Mouse (Mus musculus): ENCODE data around the gene Fkbp5. TPM values are rescaled to one million over a fixed set of nuclear protein-coding genes. Genes with fewer than 3 reads are reported as not detected.

Fkbp5 gene
- polyA plus RNA-seq, 1 experiment: 18.9 TPM

- DNase-seq (ENCODE audit: extremely low spot score in 1 of 2, low spot score in 1 of 2): no peak
Observed at GRCm38 (mm10) chr17:28465968-28466367, 51.4 kb downstream of the Fkbp5 start.

GRCm38 (mm10) chr17:28463701-28464443 lies 53.5 kb downstream of the Fkbp5 start:
- DNase-seq (ENCODE audit: extremely low spot score in 1 of 2, low spot score in 1 of 2): no peak

GRCm38 (mm10) chr17:28460388-28460787 lies 56.9 kb downstream of the Fkbp5 start:
- DNase-seq (ENCODE audit: extremely low spot score in 1 of 2, low spot score in 1 of 2): no peak

- peak in 1 of 2 experiments; percentile 62 for DNase-seq (ENCODE audit: extremely low spot score in 1 of 2, low spot score in 1 of 2)
Observed at GRCm38 (mm10) chr17:28455098-28455497, 62.2 kb downstream of the Fkbp5 start.

GRCm38 (mm10) chr17:28452889-28453288 lies 64.4 kb downstream of the Fkbp5 start:
- DNase-seq (ENCODE audit: extremely low spot score in 1 of 2, low spot score in 1 of 2): no peak

- DNase-seq (ENCODE audit: extremely low spot score in 1 of 2, low spot score in 1 of 2): no peak
Observed at GRCm38 (mm10) chr17:28451914-28452313, 65.4 kb downstream of the Fkbp5 start.

- DNase-seq (ENCODE audit: extremely low spot score in 1 of 2, low spot score in 1 of 2): no peak
Observed at GRCm38 (mm10) chr17:28451487-28451886, 65.8 kb downstream of the Fkbp5 start.

GRCm38 (mm10) chr17:28448225-28448624 lies 69.1 kb downstream of the Fkbp5 start:
- DNase-seq (ENCODE audit: extremely low spot score in 1 of 2, low spot score in 1 of 2): no peak

- DNase-seq (ENCODE audit: extremely low spot score in 1 of 2, low spot score in 1 of 2): peak in 1 of 2 experiments; percentile 17
Observed at GRCm38 (mm10) chr17:28447789-28448188, 69.5 kb downstream of the Fkbp5 start.

GRCm38 (mm10) chr17:28446820-28447168 lies 70.5 kb downstream of the Fkbp5 start:
- DNase-seq (ENCODE audit: extremely low spot score in 1 of 2, low spot score in 1 of 2): no peak

GRCm38 (mm10) chr17:28445886-28446819 lies 71.2 kb downstream of the Fkbp5 start:
- no peak for DNase-seq (ENCODE audit: extremely low spot score in 1 of 2, low spot score in 1 of 2)

GRCm38 (mm10) chr17:28442661-28443060 lies 74.7 kb downstream of the Fkbp5 start:
- DNase-seq (ENCODE audit: extremely low spot score in 1 of 2, low spot score in 1 of 2): no peak

GRCm38 (mm10) chr17:28438342-28439115 lies 78.8 kb downstream of the Fkbp5 start:
- no peak for DNase-seq (ENCODE audit: extremely low spot score in 1 of 2, low spot score in 1 of 2)

GRCm38 (mm10) chr17:28437938-28438337 lies 79.4 kb downstream of the Fkbp5 start:
- no peak for DNase-seq (ENCODE audit: extremely low spot score in 1 of 2, low spot score in 1 of 2)

- no peak for DNase-seq (ENCODE audit: extremely low spot score in 1 of 2, low spot score in 1 of 2)
Observed at GRCm38 (mm10) chr17:28434921-28435485, 82.3 kb downstream of the Fkbp5 start.

- no peak for DNase-seq (ENCODE audit: extremely low spot score in 1 of 2, low spot score in 1 of 2)
Observed at GRCm38 (mm10) chr17:28433029-28433428, 84.3 kb downstream of the Fkbp5 start.

- DNase-seq (ENCODE audit: extremely low spot score in 1 of 2, low spot score in 1 of 2): no peak
Observed at GRCm38 (mm10) chr17:28431931-28432335, 85.4 kb downstream of the Fkbp5 start.

GRCm38 (mm10) chr17:28431038-28431437 lies 86.3 kb downstream of the Fkbp5 start:
- DNase-seq (ENCODE audit: extremely low spot score in 1 of 2, low spot score in 1 of 2): no peak

- no peak for DNase-seq (ENCODE audit: extremely low spot score in 1 of 2, low spot score in 1 of 2)
Observed at GRCm38 (mm10) chr17:28428474-28429258, 88.7 kb downstream of the Fkbp5 start.

GRCm38 (mm10) chr17:28427666-28428065 lies 89.7 kb downstream of the Fkbp5 start:
- DNase-seq (ENCODE audit: extremely low spot score in 1 of 2, low spot score in 1 of 2): no peak

All from frontal cortex, adult 2 months (tissue).